Mouse (Mus musculus): ENCODE measurements around the gene Fgl2.
A peak's percentile ranks its signal among the peaks of the same experiment; 100 is the strongest.

The Fgl2 gene

DNA sequence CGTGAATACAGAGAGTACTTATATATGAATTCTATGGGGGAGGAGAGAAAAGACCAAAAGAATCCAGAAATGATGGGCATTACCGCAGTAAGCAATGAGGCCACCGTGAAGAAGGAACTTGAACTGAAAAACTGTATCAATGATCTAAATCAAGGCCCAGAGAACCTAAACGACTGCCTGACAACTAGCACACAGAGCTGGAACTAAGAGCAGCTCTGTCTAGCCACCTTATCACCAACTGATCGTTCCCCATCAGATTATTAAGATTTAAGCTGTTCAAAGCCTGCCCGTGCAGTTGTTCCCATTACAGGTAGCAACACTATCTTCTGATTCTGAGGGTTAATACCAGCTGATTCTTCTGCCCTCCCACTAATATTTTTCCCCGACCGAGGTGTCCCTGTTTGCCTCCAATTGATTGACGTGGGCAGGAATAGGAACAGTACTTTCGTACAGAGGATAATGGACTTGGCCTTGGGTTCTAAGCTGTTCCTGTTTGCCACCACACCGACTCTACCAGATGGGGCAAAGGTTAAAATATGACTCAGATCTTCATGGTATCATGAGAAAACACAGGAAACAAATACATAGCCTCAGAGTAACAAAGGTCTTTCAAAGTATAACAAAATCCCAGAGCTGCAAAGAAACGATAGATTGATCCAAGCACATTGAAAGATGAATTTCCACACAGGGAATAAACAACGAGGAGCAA is 12.0 kb downstream of the Fgl2 start:
- no peak for DNase-seq (ENCODE audit: low read depth)

DNA sequence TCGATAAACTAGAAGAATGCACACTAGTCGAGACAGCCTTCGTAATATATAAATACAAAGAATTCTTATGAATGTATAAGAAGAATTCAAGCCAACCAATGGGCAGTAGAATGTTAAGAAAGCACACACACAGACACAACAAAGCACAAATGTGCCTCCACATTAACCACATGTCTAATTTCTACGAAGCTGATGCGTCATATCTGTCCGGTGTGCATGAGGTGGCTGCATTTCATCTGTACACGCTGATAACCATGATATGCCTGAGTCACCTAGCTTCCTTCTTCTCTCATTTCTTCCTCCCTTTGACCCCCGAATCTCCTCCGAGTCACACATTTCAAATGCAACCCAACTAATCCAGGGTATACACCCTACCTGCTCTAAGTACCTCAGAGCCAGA is 12.5 kb downstream of the Fgl2 start:
- DNase-seq (ENCODE audit: low read depth): no peak

DNA sequence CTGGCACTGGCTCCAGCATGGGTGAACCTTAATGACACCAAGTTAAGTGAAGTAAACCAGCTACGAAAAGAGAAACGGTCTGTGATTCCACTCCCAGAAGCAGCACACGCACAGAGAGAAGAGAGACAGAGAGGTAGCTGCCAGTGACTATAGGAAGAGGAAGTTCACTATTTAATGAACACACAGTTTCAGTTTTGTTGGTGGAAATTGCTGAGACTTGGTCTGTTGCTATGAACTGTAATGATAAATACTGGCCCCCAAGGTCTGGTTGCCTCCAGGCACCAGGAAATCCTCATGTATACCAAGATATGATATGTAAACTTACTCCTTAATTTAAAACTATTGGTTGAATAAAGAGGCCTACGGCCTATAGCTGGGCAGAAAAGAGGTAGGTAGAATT is 14.0 kb downstream of the Fgl2 start:
- no peak for DNase-seq (ENCODE audit: low read depth)

DNA sequence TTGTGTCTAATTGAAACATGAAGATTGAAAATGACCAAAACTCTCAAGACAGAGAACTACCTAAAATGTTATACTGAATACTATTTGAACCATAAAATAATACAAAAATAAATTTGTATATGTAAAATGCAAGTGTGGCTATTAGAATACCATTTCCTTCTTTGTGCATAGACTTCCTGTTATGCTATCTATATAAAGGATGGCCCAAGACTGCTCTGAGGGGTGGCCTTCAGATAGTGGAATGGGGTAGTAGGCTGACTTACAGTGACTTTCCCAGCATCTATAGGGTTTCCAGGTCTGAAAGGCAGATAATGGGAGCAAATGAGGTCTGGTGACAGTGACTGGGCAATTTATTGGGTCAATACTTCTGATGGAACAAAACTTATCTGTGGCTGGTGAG is 14.9 kb downstream of the Fgl2 start:
- DNase-seq (ENCODE audit: low read depth): no peak

DNA sequence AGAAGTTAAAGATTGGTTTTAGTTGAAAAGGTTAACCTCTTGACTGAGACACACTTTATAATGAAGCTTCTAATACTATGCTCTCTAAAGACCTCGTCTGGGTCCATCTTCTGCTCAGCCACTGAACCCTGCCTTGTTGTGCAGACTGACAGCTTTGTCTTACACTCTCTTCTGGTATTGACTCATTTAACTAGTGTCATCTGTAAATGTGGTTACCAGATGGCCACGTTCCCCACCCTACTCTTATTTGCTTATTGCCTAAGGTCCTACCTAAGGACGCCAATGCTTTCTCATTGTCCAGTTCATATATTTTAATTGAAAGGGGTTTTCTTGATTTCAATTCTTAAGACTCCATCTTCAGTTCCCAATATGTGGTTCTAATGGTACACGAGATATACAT is 16.4 kb downstream of the Fgl2 start:
- DNase-seq (ENCODE audit: low read depth): no peak

DNA sequence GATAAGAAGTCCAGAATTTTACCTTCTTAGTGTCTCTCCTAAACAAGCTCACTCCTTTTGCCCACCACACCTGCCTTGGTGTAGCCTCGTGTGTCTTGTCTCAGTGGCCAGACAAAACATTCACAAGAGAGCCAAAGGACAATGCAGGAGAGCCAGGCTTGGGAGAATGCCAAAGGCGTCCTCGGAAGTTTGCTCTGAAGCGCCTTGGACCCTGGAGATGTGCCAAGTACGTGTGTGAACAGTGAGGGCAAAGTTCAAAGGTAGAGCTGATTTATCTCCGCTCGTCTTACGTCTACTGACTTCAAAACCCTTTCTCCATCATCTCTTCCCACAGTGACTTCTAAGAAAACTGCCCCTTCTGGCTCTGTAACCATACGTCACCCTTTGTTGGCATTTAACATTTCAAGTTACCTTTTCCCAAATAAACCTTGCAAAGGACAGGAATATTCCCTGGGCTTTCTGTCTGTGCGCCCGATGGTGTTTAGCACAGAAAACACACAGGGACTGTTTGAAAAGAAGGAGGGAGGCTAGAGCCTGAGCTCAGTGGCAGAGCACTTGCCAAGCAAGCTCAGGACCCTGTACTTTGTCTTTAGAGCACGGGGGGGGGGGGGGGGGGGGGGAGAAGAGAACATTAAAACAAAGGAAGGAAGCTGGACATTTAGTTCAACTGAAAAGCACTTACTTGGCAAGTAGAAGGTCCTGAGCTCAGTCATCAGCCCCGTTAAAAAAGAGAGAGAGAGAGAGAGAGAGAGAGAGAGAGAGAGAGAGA is 19.4 kb downstream of the Fgl2 start:
- DNase-seq (ENCODE audit: low read depth): no peak

DNA sequence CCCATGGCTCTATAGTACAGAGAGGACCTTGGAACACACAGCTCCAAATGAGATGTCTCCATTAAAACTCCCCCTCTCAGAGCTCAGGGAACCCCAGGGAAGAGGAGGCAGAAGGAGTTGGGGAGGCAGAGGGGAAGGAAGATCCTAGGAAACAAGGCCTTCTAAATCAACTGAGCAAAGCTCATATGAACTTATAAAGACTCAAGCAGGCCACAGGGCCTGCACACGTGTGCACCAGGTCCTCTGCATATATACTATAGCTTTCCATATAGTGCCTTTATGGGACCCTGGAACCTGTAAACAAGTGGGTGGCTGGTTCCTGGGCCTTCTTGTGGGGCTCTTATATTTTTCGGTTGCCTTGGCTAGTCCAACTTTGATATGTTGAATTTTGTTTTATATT is 22.1 kb downstream of the Fgl2 start:
- DNase-seq (ENCODE audit: low read depth): no peak

DNA sequence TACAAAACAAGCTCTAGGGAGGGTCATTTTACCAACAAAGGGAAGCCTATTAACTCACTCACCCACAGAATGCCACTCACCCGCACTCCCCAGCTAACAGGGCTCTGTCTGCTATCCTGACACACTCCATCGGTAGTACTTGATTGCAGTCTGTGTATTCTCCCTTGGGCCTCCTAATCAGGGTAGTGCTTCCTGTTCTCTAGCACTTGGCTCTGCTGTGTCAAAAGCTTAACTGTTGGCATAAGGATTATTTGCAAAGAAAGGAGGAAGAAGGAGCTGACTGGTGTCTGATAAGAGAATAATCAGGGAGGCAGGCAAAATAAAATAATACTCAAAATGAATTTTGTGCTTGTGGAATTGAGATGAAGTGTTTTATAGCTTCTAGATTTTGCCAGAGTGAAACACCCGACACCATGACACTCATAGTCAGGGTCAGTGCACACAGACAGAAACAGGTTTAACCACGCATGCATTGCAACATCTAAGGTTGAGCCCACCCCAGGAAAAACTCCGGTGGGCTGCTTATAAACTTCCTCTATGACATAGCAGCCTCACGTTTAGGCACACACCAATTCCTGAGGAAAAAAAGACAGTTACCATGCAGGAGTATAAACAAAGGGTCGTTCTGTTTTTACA is 22.9 kb downstream of the Fgl2 start:
- DNase-seq (ENCODE audit: low read depth): no peak

DNA sequence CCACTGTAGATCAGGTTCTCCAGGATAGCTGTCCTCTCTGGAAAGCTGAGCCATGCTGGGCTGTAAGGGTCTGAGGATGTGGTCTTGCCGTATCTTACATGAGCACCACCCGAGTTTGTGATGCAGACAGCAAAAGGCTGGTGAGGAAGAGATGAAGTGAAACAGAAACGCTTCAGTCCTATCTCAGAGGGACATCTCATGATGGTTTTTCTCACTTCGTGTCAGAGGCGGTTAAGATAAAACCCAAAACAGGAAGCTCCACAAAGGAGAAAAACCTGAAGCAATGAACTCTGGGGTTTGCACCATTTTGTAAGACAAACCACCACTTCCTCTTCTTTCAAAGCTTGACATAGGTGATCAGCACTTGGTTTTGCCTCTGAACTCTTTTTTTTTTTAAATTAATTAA is 38.8 kb downstream of the Fgl2 start:
- DNase-seq (ENCODE audit: low read depth): no peak

DNA sequence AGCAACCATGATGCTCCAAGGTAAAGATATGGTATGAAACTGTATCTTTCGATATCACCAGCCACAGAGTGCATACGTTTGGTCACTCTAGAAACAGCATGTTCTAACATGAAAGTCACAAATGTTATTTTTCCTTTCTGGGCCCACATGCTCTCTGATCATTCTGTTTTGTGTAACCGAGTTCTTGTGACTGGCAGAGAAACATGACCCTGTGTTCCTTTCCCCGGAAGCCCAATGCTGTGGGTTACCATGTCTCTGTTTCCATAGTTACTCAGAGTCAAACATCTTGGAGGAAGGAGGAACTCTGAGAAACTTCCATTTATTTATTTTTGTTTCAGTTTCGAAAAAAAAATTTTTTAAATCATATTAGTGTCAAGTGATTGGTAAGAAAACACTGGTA is 39.6 kb downstream of the Fgl2 start:
- DNase-seq (ENCODE audit: low read depth): no peak

DNA sequence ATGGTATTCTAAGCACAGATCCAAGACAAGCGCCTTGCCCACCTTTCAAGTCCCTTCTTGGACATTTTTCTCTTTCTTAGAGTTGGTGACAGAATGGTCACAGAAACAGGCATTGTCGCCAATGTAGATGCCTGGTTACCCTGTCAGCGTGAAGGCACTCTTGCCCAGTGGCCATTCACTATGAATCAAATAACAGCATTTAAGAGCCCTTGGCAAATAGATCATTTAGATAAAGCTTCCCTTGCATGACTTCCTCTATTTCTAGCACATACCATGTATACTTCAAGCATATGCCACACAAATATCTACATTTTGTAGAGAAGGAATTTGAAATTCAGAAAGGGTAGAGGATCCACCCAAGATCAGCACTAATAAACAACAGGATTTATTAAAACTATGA is 40.9 kb downstream of the Fgl2 start:
- no peak for DNase-seq (ENCODE audit: low read depth)

DNA sequence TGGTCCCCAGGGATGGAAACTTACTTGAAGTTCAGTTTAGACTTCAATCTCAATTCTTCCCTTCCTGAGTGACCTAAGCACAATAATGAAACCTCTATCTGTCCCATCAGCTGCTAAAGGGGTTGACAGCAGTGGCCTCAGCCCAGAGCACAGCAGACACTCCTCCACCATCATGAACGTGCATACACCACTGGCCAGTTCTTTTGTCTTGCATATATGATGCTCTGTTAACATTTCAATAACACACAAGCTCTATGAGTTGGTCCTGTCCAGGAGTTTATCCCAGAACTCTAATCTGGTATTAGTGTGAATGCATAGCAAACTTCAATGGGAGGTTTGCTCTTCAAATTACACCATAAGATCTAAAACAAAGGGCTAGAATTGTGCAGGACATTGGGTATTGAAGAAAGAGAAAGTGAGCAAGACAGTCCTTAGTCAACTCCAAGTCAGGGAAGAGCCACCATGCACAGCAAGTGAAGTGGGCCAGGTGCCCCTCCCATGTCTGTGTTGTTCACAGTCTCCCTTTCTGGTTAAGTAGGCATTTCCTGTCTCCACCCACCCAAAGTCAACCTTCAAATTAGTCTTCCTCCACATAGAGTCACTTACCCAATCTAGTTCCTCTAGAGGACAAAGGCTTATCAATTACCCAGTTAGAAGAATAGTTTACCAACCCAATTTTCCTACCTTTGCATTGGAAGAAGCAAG is 41.8 kb downstream of the Fgl2 start:
- DNase-seq (ENCODE audit: low read depth): no peak

DNA sequence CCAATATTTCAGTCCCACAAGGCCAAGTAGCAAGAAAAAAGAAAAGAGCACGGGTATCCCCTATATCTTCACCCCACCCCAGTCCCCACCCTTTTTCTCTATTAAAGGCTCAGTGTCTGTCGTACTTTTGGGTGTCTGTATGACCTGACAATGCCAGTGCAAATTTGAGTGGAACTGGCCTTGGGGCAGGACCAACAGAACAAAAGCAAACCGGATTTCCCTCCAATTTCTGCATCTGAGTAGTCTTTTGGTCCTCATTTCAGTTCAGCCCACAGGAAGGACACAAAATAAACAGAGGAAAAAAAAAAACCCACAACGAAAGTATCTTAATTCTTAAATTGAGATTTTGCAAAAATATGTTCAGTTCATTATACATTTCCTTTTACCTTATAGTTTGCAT is 46.2 kb downstream of the Fgl2 start:
- DNase-seq (ENCODE audit: low read depth): no peak

DNA sequence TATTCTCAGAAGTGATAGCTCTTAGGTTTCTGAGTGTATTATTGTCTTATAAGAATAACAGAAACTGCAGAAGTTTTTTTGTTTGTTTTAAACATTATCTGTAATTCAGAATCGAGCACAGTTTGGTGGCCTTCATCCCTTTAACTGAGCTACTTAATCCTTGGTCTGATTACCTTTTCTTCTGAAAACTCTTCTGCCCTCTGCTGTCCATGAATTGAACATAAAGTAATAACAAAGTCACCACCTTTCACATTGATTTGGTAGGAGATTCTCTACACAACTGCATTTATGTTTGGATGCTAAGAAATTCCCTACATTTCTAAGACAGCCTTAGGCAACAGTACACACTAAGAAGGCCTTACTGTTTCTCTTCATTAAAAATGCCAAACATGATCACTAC is 48.2 kb downstream of the Fgl2 start:
- DNase-seq (ENCODE audit: low read depth): no peak

DNA sequence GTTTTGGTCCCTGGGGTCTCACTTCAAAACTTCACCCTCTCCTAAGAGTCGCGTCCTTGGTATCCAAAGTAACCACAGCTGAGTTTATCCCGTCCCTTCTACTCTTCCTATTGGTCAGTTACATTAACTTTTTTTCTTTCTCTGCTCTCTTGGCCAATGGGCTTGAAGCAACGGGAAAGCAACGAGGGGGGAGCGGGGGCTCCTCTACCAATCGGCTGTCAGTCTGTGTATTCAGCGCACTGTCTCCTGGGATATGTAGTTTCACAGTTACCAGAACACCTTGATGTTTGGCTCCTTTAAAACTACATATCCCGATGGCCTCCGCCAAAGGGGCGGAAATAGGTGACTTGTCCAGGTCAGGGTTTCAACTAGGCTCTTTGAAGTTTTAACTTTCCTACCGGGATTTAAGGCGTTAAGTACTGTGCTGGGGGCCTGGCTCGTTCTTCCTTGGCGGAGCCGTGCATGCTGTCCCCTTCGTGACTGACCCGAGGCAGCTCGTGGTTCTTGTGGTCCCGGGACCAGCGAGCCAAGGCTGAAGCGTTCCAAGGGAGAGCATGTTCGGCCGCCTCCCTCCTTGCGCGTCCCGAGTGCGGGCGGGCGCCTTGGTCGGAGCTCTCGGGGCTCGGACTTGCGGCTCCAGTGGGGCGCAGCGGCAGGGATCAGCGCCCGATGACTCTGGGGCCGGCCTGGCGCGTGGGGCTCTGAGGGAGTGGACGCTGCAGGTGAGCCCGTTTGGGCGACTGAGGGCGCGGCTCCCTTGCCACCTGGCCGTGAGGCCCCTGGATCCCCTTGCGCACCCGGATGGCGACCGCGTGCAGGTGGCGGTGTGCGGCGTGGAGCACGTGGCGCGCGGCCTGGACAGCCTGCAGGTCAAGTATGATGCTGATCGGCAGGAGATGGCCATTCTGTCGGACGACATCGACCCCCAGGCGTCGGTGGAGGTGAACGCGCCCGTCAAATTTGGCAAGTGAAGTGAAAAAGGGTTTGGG is 52.5 kb downstream of the Fgl2 start, which contains the start of the genes Ccdc146 and Fam185a:
Gene Ccdc146, minus strand, starts transcription at position 64 of the 989 bp plus-strand sequence.
Gene Fam185a, plus strand, starts transcription at position 345 of the 989 bp plus-strand sequence.
- peak; percentile 93 for DNase-seq (ENCODE audit: low read depth)

DNA sequence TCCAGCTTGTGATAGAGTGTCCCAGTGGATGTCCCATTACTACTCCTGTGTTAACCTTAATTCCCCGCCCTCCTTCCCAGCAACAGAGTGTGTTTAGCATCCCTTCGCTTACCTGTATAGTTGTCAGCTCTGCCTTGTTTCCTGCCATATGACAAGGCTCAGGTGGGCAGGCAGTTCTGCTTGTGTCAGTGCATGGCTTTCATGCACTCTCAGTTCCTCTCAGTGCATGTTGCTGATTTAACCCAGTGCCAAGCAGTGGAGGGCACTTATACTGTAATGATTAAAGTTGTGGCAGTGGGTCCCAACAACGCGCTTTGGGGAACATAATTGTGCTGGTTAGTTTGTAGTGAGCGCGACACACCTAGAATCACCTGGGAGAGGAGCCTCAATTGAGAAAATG is 54.2 kb downstream of the Fgl2 start:
- no peak for DNase-seq (ENCODE audit: low read depth)

Data from c-Kit-positive CD71-positive TER-119-negative erythroid progenitor cells, embryonic 14.5 days (primary cell).